Mouse (Mus musculus): ENCODE data around the gene Celsr1.

Gene Celsr1

DNA sequence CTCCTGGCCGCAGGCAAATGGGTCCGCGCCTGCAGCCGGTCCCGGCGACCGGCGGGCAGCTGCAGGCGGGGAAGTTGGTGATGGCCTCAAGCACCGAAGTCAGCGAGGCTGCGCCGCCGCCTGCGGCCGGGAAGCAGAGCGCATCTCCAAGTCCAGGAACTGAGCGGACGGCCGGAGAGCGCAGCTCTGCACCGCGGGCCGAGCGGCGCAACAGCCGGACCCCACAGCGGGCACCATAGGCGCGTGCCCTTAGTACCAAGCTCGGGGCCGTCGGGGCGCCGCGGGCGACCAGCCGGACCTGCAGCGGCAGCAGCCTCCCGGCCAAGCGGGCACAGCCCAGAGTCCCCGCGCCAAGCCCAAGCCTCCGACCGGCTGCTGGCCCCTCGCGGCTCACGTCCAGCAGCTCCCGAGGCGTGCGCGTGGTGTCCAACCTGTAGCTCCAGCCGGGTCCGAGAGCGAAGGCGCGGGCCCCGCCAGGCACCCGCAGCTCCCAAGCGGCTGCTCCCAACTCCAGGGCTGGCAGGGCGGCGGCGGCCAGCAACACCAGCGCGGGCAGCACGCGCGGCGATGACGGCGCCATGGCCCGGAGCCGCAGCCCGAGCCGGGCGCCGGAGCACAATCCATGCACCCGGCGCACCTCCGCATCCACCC lies at the start of gene Celsr1:
TSS of gene Celsr1 (minus strand) at position 587 of the 651 bp plus-strand sequence.
- no peak for DNase-seq (ENCODE audit: low spot score)

DNA sequence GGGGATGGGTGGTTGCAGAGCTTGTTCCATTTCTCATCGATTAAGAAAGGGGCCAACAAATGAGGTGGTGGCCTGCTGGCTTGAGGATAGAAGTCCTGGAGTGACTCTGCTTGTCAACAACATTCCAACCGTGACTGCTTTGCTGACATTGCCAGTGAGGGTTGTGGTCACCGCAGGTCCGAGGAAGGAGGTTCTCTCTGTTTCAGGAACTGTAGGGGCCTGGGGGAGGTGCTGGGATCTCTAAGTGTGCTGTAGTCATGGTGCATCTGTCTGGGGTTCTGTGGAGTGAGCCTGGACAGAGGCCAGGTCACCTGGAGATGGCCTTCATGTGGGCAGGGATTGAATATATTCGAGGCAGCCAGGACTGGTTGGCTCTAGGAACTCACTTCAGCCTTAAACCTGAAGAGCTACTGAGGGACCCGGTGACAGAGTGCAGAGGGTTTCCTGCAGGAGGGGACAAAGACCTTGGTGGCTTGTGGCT lies 49.7 kb upstream of the Celsr1 start:
- no peak for DNase-seq (ENCODE audit: low spot score)

DNA sequence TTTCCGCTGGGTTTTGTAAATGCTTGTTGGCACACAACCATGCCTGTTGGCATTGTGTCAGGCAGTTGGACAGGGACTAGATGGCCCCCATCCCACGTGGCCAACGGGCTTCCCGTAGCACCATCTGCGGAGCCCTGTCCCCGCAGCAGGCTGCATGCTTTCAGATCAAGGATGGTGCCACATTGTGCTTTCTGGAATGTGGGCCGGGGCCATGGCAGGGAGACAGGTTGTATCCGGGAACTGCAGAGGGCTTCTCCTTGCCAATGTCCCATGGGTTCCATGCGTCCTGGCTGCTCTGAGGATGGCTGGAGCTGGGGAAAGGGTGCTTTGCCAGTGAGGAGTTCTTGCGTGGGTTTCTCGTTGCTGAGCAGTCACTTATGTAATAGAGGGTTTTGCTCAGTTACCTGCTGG lies 49.0 kb upstream of the Celsr1 start:
- DNase-seq (ENCODE audit: low spot score) = no peak

DNA sequence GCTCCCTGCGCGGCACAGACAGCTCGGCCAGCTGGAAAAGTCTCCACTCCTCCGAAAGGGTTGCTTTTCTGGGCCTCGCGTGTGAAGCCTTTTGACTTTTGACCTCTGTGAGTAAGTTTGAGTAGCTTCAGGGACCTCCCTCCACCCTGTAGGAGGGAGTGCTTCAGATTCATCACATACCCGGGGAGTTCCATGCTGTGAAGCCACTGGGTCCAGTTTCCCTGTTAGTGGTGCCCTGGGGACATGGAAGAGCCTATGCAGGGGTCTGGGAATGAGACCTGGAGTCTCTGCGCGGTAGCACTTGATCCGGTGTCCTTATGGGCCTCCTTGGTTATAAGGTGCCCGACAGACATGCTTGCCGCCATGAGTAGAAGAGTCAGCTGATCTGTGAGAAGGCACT lies 48.1 kb upstream of the Celsr1 start:
- no peak for DNase-seq (ENCODE audit: low spot score)

DNA sequence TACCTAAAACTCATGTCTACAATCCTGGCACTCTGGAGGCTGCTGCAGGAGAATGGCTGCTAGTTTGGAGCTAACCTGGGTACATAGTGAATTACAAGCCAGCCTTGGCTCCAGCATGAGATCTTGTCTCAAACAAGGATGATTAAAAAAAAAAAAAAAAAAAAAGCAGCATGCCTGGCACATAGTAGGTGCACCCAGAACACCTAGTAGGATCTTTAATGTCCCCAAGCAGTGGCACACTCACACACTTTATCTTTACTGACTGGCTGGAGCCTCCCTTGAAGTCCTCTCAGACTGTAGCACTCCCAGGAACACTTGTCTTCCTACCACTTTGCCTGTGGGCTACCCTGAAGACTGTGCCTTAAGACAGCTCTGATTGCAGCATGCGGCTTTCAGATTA lies 46.8 kb upstream of the Celsr1 start:
- DNase-seq (ENCODE audit: low spot score) = no peak

DNA sequence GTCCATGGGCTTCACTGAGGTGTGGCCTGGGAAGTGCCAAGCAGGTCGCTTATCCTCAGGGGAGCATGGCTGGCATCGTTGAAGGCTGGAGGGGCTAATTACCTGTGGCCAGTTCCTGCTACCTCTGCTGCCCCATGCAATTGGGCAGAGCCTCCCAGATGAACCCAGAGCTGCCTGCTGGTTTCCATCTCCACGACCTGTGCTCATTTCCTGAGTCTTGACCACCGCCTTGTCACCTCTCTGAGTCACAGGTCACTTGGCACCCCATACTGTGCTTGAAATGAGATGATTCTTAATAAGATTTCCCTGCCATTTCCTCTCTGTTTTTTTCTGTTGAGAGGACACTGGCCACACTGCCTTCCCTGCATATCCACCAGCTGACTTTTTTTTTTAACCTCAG lies 46.3 kb upstream of the Celsr1 start:
- no peak for DNase-seq (ENCODE audit: low spot score)

DNA sequence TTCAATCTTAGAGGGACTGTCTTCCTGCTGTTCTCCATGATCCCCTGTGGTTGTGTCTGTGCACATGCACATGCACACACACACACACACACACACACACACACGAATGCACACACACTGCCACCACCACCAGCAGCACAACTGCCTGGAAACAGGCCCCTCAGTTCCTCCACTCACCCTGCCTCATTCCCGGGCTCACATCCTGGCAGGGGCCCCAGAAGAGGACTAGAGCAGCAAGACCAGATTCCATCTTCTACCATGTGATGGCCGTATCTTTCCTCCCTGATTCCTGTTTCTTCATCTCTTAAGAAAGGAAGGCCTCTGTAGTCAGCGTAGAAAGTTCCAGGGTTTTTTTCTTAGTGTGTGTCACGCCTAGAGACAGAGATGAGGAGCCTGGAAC lies 45.9 kb upstream of the Celsr1 start:
- DNase-seq (ENCODE audit: low spot score) = no peak

DNA sequence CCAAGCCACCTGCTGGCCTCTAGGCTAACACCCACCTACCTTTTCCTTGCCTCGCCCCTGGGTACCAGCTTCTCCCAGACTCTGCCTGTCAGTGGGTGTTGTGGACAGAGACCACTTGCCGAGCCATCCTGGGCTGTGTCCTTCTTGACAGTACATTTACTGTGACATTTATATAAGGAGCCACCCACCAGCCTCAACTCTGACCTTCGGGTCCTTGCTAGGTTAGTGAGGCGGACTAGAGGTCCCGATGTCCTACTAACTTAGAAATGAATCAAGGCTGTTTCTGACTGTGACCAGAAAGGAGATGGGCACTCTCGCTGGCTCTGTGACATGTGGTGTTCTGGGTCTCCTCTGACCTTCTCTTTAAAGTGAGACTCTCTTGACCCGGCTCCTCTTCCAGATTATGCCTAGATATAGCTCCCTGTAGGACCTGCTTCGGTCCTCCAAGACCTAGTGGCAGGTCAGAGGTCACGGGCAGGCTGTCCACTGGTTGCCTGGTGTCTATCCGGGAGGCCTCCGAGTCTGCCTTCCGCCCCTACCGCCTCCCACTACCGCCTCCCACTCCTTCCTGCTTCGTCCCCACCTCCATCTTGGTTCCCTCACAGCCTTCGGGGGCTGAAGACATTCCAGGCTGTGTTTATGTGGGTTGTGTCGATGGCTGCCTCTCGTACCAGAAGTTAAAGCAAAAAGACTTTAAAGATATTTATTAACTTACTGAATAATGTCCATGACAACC lies 45.1 kb upstream of the Celsr1 start:
- DNase-seq (ENCODE audit: low spot score) = no peak

DNA sequence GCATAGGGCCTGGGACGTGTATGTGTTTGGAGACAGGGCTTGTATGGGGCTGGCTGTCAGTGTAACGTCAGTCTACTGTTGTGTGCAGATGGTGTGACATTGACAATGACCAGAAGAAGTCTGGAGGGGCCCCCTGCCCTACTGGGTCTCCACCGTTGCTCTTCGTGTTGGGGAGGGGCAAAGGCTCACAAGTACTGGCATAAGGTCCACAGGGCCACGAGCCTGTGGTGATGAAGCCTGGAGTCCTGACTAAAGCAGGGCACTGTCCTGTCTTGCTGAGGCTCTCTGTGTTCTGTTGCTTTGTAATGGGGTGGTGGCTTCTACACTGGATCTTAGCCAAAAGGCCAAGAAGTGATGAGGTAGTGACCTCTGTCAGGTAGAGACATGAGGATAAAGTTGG lies 44.4 kb upstream of the Celsr1 start:
- DNase-seq (ENCODE audit: low spot score) = no peak

DNA sequence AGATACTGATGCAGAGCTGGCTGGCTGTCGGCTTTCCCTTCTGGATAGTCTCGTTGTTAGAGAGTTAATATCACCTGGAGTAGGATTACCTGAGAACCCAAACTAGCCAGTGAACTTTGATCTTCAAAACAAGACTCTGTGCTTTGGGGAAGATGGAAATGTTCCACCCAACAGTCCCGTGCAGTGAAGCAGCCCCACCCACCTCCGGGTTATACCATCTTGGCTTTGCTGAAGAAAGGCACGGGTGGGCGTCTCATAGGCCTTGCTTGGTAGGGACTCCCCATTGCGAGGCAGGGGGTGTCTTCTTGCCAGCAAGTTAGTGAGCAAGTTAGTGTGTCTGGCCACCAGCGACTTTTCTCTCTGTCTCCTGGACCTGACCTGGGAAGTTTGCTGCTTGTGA lies 42.8 kb upstream of the Celsr1 start:
- no peak for DNase-seq (ENCODE audit: low spot score)

DNA sequence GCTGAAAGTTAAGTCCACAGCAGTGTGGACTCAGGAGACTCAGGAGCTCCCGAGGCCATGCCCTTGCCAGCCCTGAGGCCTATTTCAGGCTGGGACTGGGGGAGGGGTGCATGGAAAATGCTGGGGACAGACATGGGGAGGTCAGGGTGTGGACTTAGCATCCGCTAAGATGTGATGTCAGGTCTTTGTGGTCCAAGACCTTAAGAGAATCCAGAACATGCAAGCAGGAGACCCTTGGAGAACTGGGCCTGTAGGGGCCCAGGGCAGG lies 42.4 kb upstream of the Celsr1 start:
- DNase-seq (ENCODE audit: low spot score) = no peak

DNA sequence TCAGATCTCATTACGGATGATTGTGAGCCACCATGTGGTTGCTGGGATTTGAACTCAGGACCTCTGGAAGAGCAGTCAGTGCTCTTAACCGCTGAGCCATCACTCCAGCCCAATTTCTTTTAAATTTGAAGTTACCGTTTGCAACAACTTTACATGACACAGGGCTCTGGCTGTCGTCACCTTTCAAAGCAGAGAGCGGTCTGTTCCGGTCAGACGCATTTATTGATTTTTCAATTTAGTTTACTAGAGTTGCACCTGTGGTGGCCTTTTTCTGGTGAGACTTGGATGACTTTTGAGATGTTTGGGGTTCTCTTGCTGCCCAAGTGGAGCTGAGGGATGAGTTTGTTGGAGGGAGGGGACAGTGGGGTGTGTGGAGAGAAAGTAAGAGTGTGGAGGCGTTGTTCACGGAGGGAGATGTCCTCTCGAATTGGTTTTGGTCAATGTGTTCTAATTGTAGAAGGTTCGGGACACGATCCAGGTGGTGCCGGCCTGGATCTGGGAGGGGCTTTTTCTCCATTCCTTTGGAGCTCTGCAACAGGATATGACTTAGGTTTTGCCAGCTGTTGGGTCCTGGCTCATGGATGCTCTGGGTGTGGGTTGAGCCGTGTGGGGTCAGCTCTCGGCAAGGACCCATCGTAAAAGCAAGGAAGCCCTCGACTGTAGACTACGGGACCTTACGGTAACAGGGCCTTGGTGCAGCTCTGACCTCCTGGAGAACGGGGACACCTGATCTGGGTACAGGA lies 41.9 kb upstream of the Celsr1 start:
- DNase-seq (ENCODE audit: low spot score) = no peak

DNA sequence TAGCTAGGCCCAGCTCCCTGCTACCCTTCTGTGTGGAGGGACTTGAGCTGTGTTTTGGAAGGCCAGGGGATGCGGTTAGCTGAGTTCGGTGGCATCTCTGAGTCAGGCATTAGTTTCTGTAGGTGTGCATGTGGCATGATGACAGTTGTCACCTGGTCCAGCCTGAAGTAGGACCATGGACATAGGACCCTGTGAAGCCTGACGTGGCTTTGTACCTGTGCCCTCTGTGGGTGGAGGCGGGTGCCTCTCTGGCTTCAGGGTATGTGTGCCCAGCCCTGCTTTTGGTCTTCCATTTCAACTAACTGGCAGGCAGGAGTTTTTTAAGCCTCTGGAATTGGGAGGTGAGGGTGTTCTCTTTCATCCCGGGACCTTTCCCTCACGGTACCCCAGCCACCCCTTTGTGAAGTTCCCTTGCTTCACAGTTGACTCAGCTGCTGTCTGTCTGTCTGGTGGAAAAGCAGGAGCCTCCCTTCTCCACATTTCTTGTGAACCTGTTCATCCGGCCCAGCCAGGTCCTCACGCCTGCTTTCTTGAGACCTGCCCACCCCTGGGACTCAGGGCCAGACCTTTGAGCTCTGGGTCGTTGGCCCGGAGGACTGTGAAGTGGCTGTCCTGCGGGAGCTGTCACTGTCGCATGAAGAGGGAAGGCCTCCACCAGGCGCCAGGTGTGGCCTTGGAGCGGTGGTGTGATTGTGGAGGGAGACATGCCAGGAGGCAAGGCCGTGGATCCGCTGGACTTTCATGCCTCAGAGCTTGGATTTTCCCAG lies 40.8 kb upstream of the Celsr1 start:
- no peak for DNase-seq (ENCODE audit: low spot score)

DNA sequence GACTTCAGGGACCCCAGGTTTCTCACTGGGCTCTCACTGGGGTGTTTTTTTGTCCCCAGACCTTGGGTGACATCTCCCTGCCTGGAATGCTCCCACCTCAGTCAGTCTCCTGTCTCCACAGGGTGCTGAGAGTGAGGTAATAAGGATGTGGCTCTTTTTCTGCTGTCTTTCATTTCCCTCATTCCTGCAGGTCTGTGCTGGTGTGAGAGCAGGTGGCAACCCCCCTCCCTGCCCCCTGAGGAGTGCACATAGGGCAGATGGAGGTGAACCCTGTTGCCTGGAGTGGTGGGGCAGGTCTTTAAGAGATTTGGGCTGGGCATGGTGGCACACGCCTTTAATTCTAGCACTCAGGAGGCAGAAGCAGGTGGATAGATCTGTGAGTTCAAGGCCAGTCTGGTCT lies 37.6 kb upstream of the Celsr1 start:
- DNase-seq (ENCODE audit: low spot score) = no peak

DNA sequence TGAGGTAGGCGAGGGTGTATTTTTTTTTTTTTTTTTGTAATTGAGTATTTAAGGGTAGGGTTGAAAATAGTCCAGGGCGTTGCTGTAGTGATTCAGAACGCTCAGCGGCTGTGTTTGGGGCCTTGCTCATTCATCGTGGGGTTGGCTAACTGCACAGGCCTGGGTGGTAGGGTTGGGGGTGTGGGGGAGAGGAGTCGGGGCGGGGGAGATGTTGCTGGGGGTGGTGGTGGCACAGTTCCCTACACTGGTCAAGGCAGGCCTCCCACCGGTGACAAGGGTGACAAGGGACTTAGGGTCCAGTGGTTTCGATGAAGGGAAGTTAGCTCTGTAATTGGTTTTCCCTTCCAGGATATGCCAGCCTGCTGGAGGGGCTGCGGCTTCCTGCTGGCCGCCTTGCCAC lies 36.8 kb upstream of the Celsr1 start:
- no peak for DNase-seq (ENCODE audit: low spot score)

DNA sequence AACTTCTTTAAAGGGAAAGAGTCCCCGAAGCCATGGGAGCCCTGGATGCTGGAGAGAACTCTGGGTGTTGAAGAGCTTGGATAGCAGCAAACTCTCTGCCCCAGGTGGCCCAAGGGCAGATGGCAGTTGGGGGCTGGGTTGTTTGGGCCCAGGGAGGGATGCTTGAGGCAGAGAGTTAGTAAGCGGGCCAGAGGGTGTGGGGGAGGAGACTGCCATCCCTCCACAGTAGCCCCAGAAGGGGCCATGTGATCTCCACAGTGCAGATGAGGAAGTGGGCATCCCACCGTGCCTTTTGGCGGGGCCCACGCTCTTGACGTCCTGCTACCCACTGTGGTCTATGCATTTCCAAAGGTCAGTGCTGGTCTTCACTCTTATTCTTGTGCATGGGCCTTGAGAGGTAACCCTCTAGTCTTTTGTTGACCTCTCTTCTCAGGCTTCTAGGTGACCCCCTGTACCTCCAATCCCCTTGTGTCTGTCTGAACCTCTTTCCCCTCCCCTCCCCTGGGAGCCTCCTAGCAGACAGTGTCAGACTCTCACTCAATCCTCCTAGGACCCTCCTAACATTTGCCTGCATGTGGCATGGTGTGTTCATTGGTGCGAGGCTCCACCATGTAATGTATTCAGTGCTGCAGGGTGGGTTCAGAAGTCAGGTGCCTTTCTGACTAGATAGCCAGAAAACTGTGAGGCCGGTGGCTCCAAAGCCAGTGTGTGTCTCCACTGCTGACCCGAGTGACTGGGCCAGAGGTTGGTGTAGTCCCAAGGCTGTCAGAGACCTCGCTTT lies 35.6 kb upstream of the Celsr1 start:
- DNase-seq (ENCODE audit: low spot score) = peak; percentile 35

DNA sequence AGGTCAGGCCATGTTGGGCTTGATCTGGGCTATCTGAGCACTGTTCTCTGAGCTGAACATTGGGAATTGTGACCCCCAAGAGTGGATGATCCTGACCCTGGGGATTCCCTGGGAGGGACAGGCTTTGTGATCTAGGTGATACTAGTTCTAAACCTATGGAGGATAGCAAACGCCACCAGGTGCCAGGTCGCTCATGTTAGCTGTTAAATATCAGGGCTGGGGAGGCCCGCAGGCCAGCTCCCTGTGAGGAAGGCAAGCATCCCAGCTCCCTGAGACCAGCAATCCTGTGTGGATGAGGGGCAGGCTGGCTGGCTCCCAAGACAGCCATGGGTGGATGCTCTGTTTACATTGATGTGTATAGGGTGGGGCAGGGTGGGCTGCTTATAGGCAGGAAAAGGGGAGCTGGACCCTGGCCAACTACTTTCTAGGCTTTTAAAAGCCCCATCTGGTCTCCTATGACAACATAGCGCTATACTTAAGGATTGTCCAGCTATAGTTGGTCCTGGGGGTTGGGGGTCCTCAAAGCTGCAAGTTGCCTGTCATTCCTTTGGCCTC lies 34.4 kb upstream of the Celsr1 start:
- no peak for DNase-seq (ENCODE audit: low spot score)

DNA sequence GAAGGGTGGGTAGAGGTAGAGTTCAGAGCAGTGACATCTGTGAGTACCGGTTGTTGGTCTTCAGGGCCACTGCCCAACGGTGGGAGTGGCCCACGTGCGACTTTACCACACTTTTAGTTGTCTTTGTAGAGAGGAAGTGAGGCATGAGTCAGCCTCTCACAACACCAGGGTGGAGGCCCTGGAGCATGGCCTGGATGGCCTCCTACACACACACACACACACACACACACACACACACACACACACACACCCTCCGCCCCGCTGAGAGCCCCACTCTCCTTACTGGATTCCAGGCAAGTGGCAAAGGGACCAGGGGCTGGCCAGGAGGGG lies 34.0 kb upstream of the Celsr1 start:
- DNase-seq (ENCODE audit: low spot score) = peak; percentile 93

DNA sequence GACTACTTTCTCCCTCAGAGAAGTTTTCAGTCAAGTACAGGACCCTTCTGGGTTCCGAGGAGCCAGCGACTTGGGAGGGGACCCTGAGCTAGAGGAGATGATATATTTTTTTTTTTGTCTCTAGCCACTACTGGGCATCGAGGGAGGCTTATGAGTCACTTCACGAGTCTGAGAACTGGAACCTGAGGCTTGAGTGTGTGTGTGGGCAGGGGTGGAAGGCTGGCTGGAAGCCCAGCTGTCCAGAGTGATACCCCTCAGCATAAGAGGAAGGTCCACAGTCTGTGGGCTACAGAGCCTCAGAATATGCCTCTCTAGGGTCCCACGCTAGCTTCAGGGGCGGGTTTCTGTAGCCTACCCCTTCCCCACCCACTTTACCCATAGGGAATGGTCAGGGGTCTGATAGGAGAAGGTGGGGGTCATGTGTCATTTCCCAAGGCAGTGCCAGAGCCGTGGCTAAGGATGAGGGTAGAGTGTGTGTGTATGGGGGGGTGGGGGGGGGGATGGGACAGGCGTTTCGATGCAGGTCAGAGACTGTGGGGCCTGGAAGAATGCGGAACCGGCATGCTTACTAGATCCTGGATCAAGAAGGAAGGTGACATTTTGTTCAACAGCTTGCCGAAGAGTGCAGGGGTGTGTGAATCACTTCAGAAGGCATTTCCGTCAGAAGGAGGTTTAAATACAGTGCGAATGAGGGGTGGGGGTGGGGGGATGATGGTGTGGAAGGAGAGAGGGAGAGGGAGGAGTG lies 33.4 kb upstream of the Celsr1 start:
- DNase-seq (ENCODE audit: low spot score) = no peak

DNA sequence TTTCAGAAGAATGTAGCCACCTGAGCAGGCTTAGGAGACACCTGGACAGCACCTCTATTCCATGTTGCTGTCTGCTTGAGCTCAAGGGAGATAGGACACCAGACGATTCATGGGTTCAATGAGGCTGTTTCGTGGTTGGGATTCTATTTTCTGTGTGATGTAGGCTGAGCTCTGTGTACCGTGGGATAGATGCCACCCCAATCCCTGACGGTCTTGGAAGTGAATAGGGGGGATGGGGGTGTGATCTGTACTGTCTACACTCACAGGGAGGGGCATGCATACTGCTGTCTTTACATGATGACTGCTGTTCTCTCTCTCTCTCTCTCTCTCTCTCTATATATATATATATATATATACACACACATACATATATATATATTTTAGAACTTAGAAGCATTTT lies 31.8 kb upstream of the Celsr1 start:
- no peak for DNase-seq (ENCODE audit: low spot score)

DNA sequence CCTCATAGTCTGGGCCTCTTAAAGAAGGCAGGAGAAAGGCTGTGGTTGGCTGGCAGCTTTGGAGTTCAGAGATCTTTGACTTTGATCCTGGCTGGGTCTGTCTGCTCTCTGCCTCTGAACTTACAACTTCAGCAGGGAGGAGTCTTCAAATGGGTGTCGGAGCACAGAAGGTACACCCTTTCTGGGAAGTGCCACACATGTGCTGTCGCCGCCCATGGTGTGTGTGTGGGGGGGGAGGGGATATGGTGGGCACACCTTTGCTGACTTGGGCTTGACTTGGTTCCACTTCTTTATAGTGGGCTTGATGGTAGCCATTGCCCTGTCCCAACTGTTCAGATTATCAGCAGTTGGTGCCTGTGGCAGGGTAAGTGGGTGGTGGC lies 31.3 kb upstream of the Celsr1 start:
- DNase-seq (ENCODE audit: low spot score) = peak; percentile 57
